Mouse (Mus musculus) macrophage (primary cell): Measurements from ENCODE around the gene 9430097D07Rik. TPM values are rescaled to one million over a fixed set of nuclear protein-coding genes. Genes with fewer than 3 reads are reported as not detected.

Experiments used
- H3K27ac ChIP-seq: fragments of 350-480 bp; formaldehyde crosslinking; 2 replicates; pipeline ENCODE4 v1.9.0; 2021
- H3K36me3 ChIP-seq: fragments of 350-480 bp; formaldehyde crosslinking; 2 replicates; pipeline ENCODE4 v1.9.0; 2021; ENCODE audit errors: inconsistent target
- H3K4me3 ChIP-seq: fragments of 350-480 bp; formaldehyde crosslinking; 2 replicates; pipeline ENCODE4 v1.9.0; 2021; ENCODE audit errors: inconsistent target
- H3K79me2 ChIP-seq: fragments of 350-480 bp; formaldehyde crosslinking; 2 replicates; pipeline ENCODE4 v1.9.0; 2021; ENCODE audit errors: inconsistent target
- WGBS: methylation state at CpG from one replicate; pipeline ENCODE4 v1.1.7; 2026; ENCODE audit warnings: inconsistent platforms; ENCODE audit not compliant: missing documents; 5-methylcytosine and 5-hydroxymethylcytosine counted together
- polyA plus RNA-seq: library from polyadenylated mRNA; stranded (reverse); fragments of 250-400 nt; gene quantifications from 3 replicates; pipeline ENCODE4 v1.2.4, GENCODE M21; 2018; ENCODE audit warnings: inconsistent platforms

Gene 9430097D07Rik
- polyA plus RNA-seq, 1 experiment from 2014 or later, result not detected

DNA sequence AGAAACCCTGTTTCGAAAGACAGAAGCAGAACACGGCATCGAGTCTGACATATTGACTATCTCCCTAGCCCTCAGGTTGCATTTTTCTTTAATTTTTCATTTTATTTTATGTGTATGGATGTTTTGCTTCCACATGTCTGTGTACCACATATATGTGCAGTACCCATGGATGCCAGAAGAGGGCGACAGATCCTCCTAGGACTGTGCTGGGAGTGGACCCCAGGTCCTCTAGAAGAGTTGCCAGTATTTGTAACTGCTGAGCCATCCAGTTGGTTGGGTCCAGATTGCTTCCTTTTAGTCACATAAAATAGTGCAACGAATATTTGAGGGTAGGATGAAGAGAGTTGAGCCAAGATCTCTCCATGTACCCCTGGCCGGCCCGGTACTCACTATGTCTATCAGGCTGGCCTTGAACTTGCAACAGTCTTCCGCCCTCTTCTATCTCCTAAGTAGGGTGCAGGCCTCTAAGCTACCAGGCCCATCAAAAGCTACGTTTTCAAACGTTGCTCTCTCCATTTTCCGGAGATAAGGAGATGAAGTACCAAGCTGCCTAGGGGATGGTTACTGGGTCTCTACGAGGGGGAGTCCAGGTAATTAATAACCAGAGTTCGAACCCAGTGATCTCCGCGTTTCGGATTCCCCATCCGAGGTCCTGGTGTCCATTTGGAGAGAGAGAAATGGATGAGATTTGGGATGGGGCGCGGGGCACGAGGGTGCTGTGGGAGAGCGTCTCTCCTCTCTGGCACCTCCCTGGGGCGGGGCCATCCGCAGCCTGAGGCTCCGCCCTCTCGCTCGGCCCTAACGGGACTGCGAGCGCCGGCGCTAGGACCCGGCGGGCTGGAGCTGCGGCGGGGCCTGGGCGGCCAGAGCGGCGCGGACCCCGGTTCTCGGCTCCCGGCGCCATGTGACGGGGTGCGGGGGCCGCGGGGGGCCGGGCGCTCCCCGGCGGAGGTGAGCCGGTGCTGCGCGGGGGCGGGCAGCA, 31.0 kb upstream of the 9430097D07Rik start:
- H3K27ac ChIP-seq, result no peak overlapping the region
- peak overlapping the region; percentile 64 for H3K4me3 ChIP-seq
- H3K36me3 ChIP-seq, result no peaks in the 10 kb centered on the region
- WGBS, result 16% methylated on average over 55 of the region's 55 CpGs
- peaks cover 18% of the 10 kb centered on the region; the same call in 1 of the 2 replicates for H3K79me2 ChIP-seq

GRCm38 (mm10) chr2:32604631-32605030, 29.1 kb upstream of the 9430097D07Rik start:
- no peak overlapping the region for H3K27ac ChIP-seq
- H3K36me3 ChIP-seq, result no peaks in the 10 kb centered on the region
- no peak overlapping the region for H3K4me3 ChIP-seq
- peaks cover 7% of the 10 kb centered on the region; the same call in 1 of the 2 replicates for H3K79me2 ChIP-seq
- WGBS, result 71% methylated on average over 10 of the region's 10 CpGs

GRCm38 (mm10) chr2:32602600-32603054, 27.1 kb upstream of the 9430097D07Rik start:
- H3K4me3 ChIP-seq, result peak overlapping the region; percentile 12
- H3K27ac ChIP-seq, result peak overlapping the region; percentile 0; the same call in 1 of the 2 replicates
- H3K36me3 ChIP-seq, result peaks cover 10% of the 10 kb centered on the region; the same call in 1 of the 2 replicates
- WGBS, result under 1% methylated on average over 11 of the region's 11 CpGs
- no peaks in the 10 kb centered on the region for H3K79me2 ChIP-seq

- H3K4me3 ChIP-seq, result no peak overlapping the region
- peaks cover 21% of the 10 kb centered on the region for H3K36me3 ChIP-seq
- H3K27ac ChIP-seq, result no peak overlapping the region
- no peaks in the 10 kb centered on the region for H3K79me2 ChIP-seq
- 60% methylated on average over 7 of the region's 8 CpGs for WGBS
Measured at GRCm38 (mm10) chr2:32601417-32602065, 26.1 kb upstream of the 9430097D07Rik start.

GRCm38 (mm10) chr2:32599409-32599808, 23.9 kb upstream of the 9430097D07Rik start, which contains the start of gene St6galnac6:
St6galnac6 (plus strand) TSS chr2:32599709.
- Histone ChIP-seq H3K27ac (no peak within 1 kb of the TSS), H3K79me2 (no peaks in the 10 kb centered on the region), H3K4me3 (no peak within 1 kb of the TSS), H3K36me3 (peaks cover 41% of the 10 kb centered on the region)
- 89% methylated on average over 3 of the region's 3 CpGs for WGBS

DNA sequence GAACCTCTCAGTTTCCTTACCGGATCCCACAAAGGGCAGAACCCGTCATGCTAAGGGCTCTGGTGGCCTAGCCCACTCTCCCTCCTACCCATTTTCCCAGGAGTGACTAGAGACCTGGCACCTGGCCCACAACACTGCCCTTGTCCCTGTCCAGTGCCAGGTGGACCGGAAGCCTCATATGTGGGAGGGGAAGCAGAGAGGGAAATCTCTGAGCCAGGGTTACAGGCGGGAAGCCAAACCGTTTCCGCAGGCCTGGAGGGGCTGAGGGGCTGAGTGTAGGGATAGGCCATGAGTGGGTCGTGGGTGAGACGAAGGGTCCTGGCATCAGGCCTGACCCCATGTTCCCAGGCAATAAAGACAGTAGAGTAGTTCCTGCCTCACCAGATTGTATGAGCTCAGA, 23.0 kb upstream of the 9430097D07Rik start:
- H3K36me3 ChIP-seq, result peaks cover 50% of the 10 kb centered on the region
- no peak overlapping the region for H3K4me3 ChIP-seq
- H3K27ac ChIP-seq, result no peak overlapping the region
- no peaks in the 10 kb centered on the region for H3K79me2 ChIP-seq
- 97% methylated on average over 8 of the region's 8 CpGs for WGBS

- WGBS, result 94% methylated on average over 5 of the region's 5 CpGs
- no peaks in the 10 kb centered on the region for H3K79me2 ChIP-seq
- H3K36me3 ChIP-seq, result peaks cover 56% of the 10 kb centered on the region
- H3K4me3 ChIP-seq, result no peak overlapping the region
- H3K27ac ChIP-seq, result no peak overlapping the region
Measured at GRCm38 (mm10) chr2:32597699-32598098, 22.2 kb upstream of the 9430097D07Rik start.

DNA sequence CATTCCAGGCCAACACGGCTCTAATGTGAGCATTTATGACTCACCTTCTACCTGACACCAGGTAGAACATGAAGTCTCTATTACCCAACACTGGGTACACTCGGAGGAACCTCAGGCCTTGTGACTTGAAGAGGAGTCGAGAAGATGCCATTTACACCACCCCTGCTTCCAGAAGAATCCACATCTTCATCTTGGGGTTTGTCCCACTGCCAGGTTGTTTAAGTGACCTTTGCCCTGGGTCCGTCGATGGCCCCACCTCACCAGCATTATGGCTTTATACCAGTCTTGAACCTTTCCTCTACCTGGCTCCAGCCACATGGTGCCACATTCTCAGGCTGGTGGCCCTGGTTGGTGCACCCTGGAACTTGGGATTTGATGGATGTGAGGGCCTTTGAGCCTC, 21.8 kb upstream of the 9430097D07Rik start:
- 96% methylated on average over 5 of the region's 5 CpGs for WGBS
- Histone ChIP-seq H3K4me3 (no peak overlapping the region), H3K27ac (no peak overlapping the region), H3K36me3 (peaks cover 61% of the 10 kb centered on the region), H3K79me2 (no peaks in the 10 kb centered on the region)

- 98% methylated on average over 13 of the region's 13 CpGs for WGBS
- Histone ChIP-seq H3K4me3 (no peak overlapping the region), H3K79me2 (no peaks in the 10 kb centered on the region), H3K36me3 (peaks cover 63% of the 10 kb centered on the region), H3K27ac (no peak overlapping the region)
Measured at GRCm38 (mm10) chr2:32596725-32597124, 21.2 kb upstream of the 9430097D07Rik start.

DNA sequence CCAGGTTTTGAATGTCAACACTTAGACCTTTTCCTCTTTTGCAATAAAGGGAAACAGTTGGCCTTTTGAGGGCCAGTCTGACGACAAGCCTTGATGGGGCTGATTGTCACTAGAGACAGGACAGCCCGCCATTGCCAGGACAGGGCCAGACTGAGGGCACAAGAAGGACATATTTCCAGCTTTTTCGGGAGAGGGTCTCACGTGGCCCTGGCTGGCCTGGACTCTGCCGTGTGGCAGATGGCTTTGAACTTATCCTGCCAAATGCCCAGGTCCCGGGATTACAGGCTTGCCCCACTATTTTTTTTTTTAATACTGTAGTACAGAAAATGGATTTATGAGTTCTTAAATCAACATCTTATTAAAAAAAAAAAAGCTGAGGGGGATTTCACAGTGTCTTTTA, 15.8 kb upstream of the 9430097D07Rik start:
- H3K79me2 ChIP-seq, result peaks cover 25% of the 10 kb centered on the region
- WGBS, result 84% methylated on average over 5 of the region's 6 CpGs
- H3K4me3 ChIP-seq, result no peak overlapping the region
- peaks cover 40% of the 10 kb centered on the region for H3K36me3 ChIP-seq
- no peak overlapping the region for H3K27ac ChIP-seq

- H3K4me3 ChIP-seq, result no peak overlapping the region
- H3K79me2 ChIP-seq, result peaks cover 25% of the 10 kb centered on the region
- 56% methylated on average over 10 of the region's 10 CpGs for WGBS
- H3K27ac ChIP-seq, result peak overlapping the region; percentile 71
- H3K36me3 ChIP-seq, result peaks cover 30% of the 10 kb centered on the region
Measured at GRCm38 (mm10) chr2:32590224-32590623, 14.7 kb upstream of the 9430097D07Rik start.

DNA sequence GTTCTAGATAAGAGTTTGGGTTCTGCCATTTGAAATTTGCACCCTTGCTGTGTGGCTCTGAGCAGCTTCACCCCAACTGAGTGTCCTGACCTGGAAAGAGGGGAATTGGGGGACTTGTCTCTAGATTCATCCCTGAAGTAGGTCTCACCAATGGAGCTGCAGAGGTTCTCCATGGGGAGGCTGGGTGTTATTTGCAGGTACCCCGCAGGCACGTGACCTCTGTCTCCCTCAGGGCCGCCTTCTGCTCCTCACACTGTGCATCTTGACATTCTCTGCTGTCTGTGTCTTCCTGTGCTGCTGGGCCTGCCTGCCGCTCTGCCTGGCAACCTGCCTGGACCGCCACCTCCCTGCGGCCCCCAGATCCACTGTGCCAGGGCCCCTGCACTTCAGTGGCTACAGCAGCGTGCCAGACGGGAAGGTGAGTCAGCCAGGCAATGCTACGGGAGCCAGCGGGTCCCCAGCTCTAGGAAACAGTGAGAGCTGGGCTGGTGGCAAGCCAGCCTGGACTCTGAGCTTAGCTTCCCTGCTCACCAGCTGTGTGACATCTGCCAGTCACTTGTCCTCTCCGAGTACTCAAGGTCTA, 13.8 kb upstream of the 9430097D07Rik start:
- Histone ChIP-seq H3K79me2 (peaks cover 25% of the 10 kb centered on the region), H3K4me3 (no peak overlapping the region), H3K36me3 (peaks cover 21% of the 10 kb centered on the region), H3K27ac (peak overlapping the region; percentile 71)
- 65% methylated on average over 11 of the region's 11 CpGs for WGBS

DNA sequence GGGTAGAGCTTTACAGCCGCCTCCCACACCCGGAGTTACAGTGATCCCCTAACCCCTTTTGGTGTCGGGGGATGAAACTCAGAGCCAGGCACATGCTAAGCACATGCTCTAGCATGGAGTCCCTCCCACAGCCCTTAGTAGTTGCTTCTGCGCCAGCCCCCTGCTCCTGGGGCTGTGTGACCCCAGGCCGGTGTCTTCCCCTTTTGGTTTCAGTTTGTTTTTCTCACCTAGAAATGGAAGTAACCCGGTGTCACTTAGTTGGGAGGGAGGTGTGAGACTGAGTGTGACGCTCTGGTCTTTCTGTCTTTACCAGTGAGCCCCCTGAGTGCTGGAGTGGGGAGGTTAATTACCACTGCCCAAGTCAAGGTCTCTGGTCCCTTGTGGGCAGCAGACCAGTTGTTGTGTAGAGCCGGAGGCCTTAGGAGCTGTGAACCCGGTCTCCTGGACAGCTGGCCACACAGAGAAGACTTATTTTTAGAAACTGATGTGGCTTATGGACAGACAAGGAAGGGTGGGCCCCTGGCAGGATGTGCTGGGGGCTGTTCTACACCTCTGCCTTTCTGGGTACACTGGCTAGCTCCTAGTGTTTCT, 12.3 kb upstream of the 9430097D07Rik start:
- Histone ChIP-seq H3K36me3 (peaks cover 7% of the 10 kb centered on the region), H3K79me2 (peaks cover 25% of the 10 kb centered on the region), H3K4me3 (peak overlapping the region; percentile 75), H3K27ac (peak overlapping the region; percentile 56)
- WGBS, result under 1% methylated on average over 9 of the region's 9 CpGs

DNA sequence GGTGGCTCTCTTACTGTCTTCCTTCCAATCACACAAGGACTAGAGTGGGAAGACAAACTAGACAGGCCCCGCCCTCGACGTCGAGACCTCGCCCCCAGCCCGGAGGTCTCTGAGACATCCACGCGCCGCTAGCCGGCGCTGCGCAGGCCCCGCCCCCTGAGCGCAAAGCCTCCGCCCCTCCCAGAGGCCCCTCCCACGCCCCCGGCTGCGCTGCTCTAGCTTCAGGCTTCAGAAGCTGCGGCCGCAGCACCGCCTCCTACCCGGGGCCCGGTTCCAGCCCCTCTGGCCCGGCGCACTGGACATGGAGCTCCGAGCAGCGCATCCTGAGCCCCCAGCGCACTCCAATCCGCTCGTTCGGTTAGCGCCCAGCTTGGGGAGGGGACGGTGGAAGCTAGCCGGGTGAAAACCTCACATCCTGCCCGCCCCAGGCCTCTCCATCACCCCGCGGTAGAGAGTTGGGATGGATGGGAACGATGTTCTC, 11.4 kb upstream of the 9430097D07Rik start, which contains the start of gene St6galnac4:
Gene St6galnac4, plus strand, starts transcription at position 225 of the 481 bp plus-strand sequence.
- Histone ChIP-seq H3K4me3 (peak within 1 kb of the TSS; percentile 75), H3K36me3 (no peaks in the 10 kb centered on the region), H3K27ac (peak within 1 kb of the TSS; percentile 58), H3K79me2 (peaks cover 25% of the 10 kb centered on the region)
- 2% methylated on average over 38 of the region's 38 CpGs for WGBS
